Mouse (Mus musculus) intestine, postnatal 0 days (tissue): Measurements from ENCODE around the gene Gnmt. TPM values are rescaled to one million over a fixed set of nuclear protein-coding genes. Genes with fewer than 3 reads are reported as not detected.

Experiments used
- ATAC-seq: fragments of 200-750 bp; cut with Nextera tagmentation; 2 replicates; pipeline ENCODE4 v1.8.0; 2017; ENCODE audit warnings: mild to moderate bottlenecking, moderate TSS enrichment, moderate library complexity
- H3K27ac ChIP-seq: fragments of 300-500 bp; sonication (generic); 2 replicates; pipeline ENCODE4 v1.5.1; 2014; ENCODE audit warnings: mild to moderate bottlenecking, low read depth, low read length, moderate library complexity
- H3K27me3 ChIP-seq: fragments of 300-500 bp; sonication (generic); replicated peaks from 2 replicates; pipeline ENCODE4 v1.6.1; 2014; ENCODE audit warnings: low read length, mixed read lengths; ENCODE audit not compliant: control insufficient read depth, insufficient read depth
- H3K36me3 ChIP-seq: fragments of 300-500 bp; sonication (generic); 2 replicates; pipeline ENCODE4 v1.6.1; 2014; ENCODE audit warnings: mild to moderate bottlenecking, moderate library complexity; ENCODE audit not compliant: control insufficient read depth, insufficient read depth
- H3K4me1 ChIP-seq: fragments of 300-500 bp; sonication (generic); replicated peaks from 2 replicates; pipeline ENCODE4 v1.6.1; 2014; ENCODE audit warnings: antibody characterized with exemption, low read length, mixed read lengths; ENCODE audit not compliant: control insufficient read depth, insufficient read depth
- H3K4me2 ChIP-seq: fragments of 300-500 bp; sonication (generic); replicated peaks from 2 replicates; pipeline ENCODE4 v1.6.1; 2014; ENCODE audit warnings: low read depth, mild to moderate bottlenecking, moderate library complexity
- H3K4me3 ChIP-seq: fragments of 300-500 bp; sonication (generic); 2 replicates; pipeline ENCODE4 v1.5.1; 2014; ENCODE audit warnings: low read depth, low read length
- H3K9ac ChIP-seq: fragments of 300-500 bp; sonication (generic); 2 replicates; pipeline ENCODE4 v1.6.1; 2014; ENCODE audit warnings: mild to moderate bottlenecking, low read depth, low read length
- H3K9me3 ChIP-seq: fragments of 300-500 bp; sonication (generic); 2 replicates; pipeline ENCODE4 v1.6.1; 2016; ENCODE audit warnings: mixed run types; ENCODE audit not compliant: control insufficient read depth
- CTCF ChIP-seq: sonication (generic); IDR thresholded peaks from 2 replicates; pipeline ENCODE4 v1.5.1; 2016; ENCODE audit warnings: low read depth, mild to moderate bottlenecking, control low read depth, antibody characterized with exemption, moderate library complexity
- WGBS: fragments of 180-500 bp; shearing (Covaris S2); extraction: QIAGEN DNeasy Blood & Tissue Kit; methylation state at CpG from one replicate; pipeline ENCODE4 v1.1.7; 2014; 5-methylcytosine and 5-hydroxymethylcytosine counted together
- polyA plus RNA-seq: library from polyadenylated mRNA; unstranded; fragments of >200 nt; fragmentation: Nextera tagmentation; extraction: Ambion mirVana; gene quantifications from 2 replicates; pipeline ENCODE4 v1.2.1, GENCODE M21; 2015

Gnmt gene
- polyA plus RNA-seq, 1 experiment from 2014 or later, result 0.48 TPM

- H3K4me2 ChIP-seq, result no peak overlapping the region
- H3K9ac ChIP-seq, result no peak overlapping the region
- H3K27ac ChIP-seq, result no peak overlapping the region
- no peak for TF ChIP-seq CTCF
- no peak overlapping the region for H3K4me3 ChIP-seq
- no peak for ATAC-seq
- H3K36me3 ChIP-seq, result no peaks in the 10 kb centered on the region
- WGBS, result 95% methylated on average over 14 of the region's 14 CpGs
- H3K27me3 ChIP-seq, result no peaks in the 10 kb centered on the region
- H3K9me3 ChIP-seq, result no peaks in the 10 kb centered on the region
- H3K4me1 ChIP-seq, result 0 out of 2 replicates have a peak, but pooled peaks cover 10% of the 10 kb centered on the region
These were observed 22.4 kb downstream of the Gnmt start for GRCm38 (mm10) chr17:46706375-46707089.

GRCm38 (mm10) chr17:46704887-46705835, 23.8 kb downstream of the Gnmt start, which contains the start of gene Ppp2r5d:
Ppp2r5d (minus strand) TSS chr17:46705111.
- Histone ChIP-seq H3K27me3 (no peaks in the 10 kb centered on the region), H3K4me3 (peak within 1 kb of the TSS; percentile 72), H3K27ac (peak within 1 kb of the TSS; percentile 66), H3K9me3 (no peaks in the 10 kb centered on the region), H3K36me3 (no peaks in the 10 kb centered on the region), H3K4me2 (peak within 1 kb of the TSS; percentile 85), H3K4me1 (0 out of 2 replicates have a peak, but pooled peaks cover 10% of the 10 kb centered on the region), H3K9ac (peak within 1 kb of the TSS; percentile 71)
- TF ChIP-seq CTCF, result no peak
- peak; percentile 95 for ATAC-seq
- WGBS, result under 1% methylated on average over 48 of the region's 48 CpGs

DNA sequence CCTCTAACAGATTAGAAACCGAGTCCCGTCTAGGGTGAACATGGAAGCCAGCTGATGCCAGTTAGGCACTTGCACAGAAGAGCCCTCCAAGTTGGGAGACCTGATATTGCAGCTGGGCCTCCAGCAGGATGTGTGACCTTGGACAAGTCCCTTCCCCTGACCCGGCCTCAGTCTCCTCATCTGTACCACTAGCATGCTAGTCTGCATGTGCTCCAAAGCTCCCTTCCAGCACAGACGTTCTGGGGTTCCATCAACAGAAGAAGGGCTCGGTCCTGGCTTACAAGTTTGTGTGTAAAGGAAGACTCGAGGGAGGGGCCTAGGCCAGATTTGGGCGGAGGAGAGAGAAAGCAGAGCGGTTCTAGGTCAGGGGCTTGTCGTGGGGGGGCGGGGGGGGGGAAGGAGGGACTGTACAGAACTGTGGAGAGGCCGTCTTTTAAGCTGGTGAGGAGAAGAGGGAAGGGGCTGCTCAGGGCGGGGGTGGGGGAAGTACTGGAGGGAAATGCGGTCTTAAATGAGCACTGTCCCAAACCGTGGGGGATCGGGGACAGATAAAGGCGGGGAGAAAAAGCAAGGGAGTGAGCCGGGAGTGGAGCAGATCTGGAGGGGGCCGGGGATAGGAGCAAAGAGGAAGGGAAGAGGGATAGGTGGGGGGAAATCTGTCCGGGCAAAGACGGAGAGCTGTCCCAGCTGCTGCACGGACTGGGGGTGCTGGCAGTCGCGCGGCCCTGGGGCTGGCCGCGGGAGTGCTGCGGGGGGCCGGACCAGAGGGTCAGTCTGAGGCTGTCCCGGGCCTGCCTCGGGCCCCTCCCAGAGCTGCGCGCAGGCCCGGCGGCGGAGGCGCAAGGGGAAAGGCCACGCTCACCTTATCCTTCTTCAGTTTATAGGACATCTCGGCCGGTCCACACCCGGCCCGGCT, 24.7 kb downstream of the Gnmt start:
- Histone ChIP-seq H3K4me3 (peak overlapping the region; percentile 72), H3K36me3 (no peaks in the 10 kb centered on the region), H3K4me2 (peak overlapping the region; percentile 85), H3K9me3 (no peaks in the 10 kb centered on the region), H3K27me3 (no peaks in the 10 kb centered on the region), H3K4me1 (peaks cover 10% of the 10 kb centered on the region; the same call in 1 of the 2 replicates), H3K9ac (peak overlapping the region; percentile 71), H3K27ac (peak overlapping the region; percentile 66)
- ATAC-seq, result peak; percentile 69
- WGBS, result 3% methylated on average over 37 of the region's 41 CpGs
- TF ChIP-seq CTCF, result no peak

- no peak overlapping the region for H3K4me3 ChIP-seq
- no peak overlapping the region for H3K27ac ChIP-seq
- no peak overlapping the region for H3K9ac ChIP-seq
- no peak for ATAC-seq
- no peaks in the 10 kb centered on the region for H3K27me3 ChIP-seq
- no peak for TF ChIP-seq CTCF
- 74% methylated on average over 5 of the region's 5 CpGs for WGBS
- peaks cover 11% of the 10 kb centered on the region; the same call in 1 of the 2 replicates for H3K36me3 ChIP-seq
- H3K4me1 ChIP-seq, result peaks cover 10% of the 10 kb centered on the region; the same call in 1 of the 2 replicates
- no peaks in the 10 kb centered on the region for H3K9me3 ChIP-seq
- no peak overlapping the region for H3K4me2 ChIP-seq
These were observed 26.5 kb downstream of the Gnmt start for GRCm38 (mm10) chr17:46702506-46702905.

DNA sequence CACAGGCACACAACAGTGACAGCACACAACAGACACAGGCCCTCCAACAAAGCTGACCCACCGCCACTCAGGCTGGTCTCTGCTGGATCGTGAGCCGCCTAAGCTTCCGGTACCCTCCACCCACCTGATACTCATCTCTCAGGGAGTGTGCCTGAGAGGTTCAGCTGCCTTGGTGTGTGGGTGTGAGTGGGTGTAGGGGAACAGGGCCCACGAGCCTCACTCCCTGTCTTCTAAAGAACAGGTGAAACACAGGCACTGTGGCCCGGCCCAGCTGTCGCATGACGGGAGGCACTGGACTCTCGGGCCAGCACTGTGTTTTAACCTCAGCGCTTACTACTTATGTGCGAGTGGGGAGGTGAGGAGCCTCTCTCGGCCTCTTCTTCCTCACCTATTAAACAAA, 26.9 kb downstream of the Gnmt start:
- Histone ChIP-seq H3K9ac (no peak overlapping the region), H3K4me1 (peaks cover 10% of the 10 kb centered on the region; the same call in 1 of the 2 replicates), H3K36me3 (peaks cover 11% of the 10 kb centered on the region; the same call in 1 of the 2 replicates), H3K27me3 (no peaks in the 10 kb centered on the region), H3K27ac (no peak overlapping the region), H3K4me3 (no peak overlapping the region), H3K4me2 (no peak overlapping the region), H3K9me3 (no peaks in the 10 kb centered on the region)
- 89% methylated on average over 12 of the region's 12 CpGs for WGBS
- TF ChIP-seq CTCF, result no peak
- no peak for ATAC-seq
